Mouse (Mus musculus): ENCODE measurements around the gene 1810065E05Rik.

DNA sequence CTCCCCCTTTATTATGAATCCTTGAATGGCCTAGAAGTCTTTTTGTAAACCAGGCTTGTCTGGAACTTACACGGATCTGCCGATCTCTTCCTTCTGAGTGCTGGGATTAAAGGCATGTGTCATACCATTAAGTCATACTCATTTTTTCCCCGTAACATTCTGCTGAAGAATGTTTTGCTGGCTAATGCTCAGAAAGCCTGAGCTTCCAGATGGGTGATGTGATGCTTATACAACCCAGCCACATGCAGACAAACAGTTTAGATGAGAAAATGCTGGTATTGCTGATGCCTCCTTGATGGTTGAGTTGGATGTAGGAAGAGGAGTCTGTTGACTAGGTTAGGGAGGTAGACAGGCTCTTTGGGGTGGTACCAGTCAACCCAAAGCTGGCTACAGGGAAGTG lies 2.6 kb upstream of the 1810065E05Rik start:
- TF ChIP-seq CTCF (IDR thresholded peaks at IDR 0.05; ENCODE audit: low read depth) (no peak), EP300 (IDR thresholded peaks at IDR 0.05; ENCODE audit: low read depth) (no peak)

Measured in liver, postnatal 0 days (tissue).